ENCODE assay signal across 27 mouse cellular contexts in the genomic region with DNA sequence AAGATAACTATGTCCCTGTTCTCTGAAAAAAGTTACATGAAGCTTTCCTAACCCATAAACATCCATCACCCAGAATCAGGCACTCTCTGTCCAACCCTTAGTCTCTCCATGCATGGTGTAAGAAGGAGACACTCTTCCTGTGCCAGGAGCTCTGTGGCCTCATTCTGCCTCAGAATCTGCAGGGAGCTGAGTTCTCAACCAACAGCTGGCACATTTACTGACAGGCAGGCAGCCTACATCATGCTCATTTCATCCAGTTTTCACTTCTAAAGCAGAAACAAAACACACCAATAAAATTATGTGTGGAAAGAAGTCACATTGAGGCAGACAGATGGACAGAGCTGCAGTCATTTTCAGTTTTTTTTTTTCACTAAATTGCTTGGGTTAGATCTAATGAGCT.
DNase-seq lines count a peak whose midpoint lies in the region; ATAC-seq and TF ChIP-seq lines count a peak whose summit lies in the region.
"Had no signal": no experiment of that assay in that cellular context is flagged by ENCODE, and none has a peak within 500 bp of the region (broad histone marks: within the 10 kb centered on the region; RNA-seq: fewer than 3 reads in every experiment).

No protein-coding gene starts in this region.

- DNase-seq in cerebellum, postnatal 10 days, result peak; percentile 43 to 50
- DNase-seq in cerebellum, postnatal 36 days, result no peak
- DNase-seq in hindbrain, postnatal 0 days (ENCODE audit: low spot score), result peak; percentile 15
- DNase-seq in hindbrain, embryonic 10.5 days (ENCODE audit: low spot score), result no peak
- peak; percentile 23 to 28 for DNase-seq in right cerebral cortex, postnatal 10 days (ENCODE audit: low spot score in 2 of 2)
- no peak for DNase-seq in right cerebral cortex, postnatal 25 days
- DNase-seq in layer of hippocampus, postnatal 36 days, result peak; percentile 18 to 44
- DNase-seq in kidney, postnatal 4 days, result no peak
- DNase-seq: adrenal gland, adult 8-10 months; cerebellum, adult 8-10 months; heart, adult 11 months; heart, postnatal 10 days; kidney, adult 8-10 months; kidney, postnatal 10 days; liver; thymus, adult 18-20 months; thymus, postnatal 36 days had no signal

- no peaks in the 10 kb centered on the region for H3K4me1 ChIP-seq in hindbrain, postnatal 0 days (ENCODE audit: insufficient read depth, low read length)
- H3K4me1 ChIP-seq in hindbrain, embryonic 10.5 days (replicated peaks), result no peaks in the 10 kb centered on the region
- H3K4me1 ChIP-seq: embryonic facial prominence, embryonic 10.5 days; heart, embryonic 12.5 days; limb, embryonic 10.5 days; liver, embryonic 15.5 days; stomach, embryonic 15.5 days had no signal

- no peaks in the 10 kb centered on the region for H3K27me3 ChIP-seq in hindbrain, postnatal 0 days (ENCODE audit: insufficient read depth, low read length)
- H3K27me3 ChIP-seq in hindbrain, embryonic 10.5 days (ENCODE audit: insufficient read depth, poor library complexity, severe bottlenecking), result no peaks in the 10 kb centered on the region
- H3K27me3 ChIP-seq: heart, embryonic 12.5 days; liver, embryonic 15.5 days; stomach, embryonic 15.5 days had no signal

- H3K9me3 ChIP-seq in hindbrain, postnatal 0 days (ENCODE audit: low read length), result no peaks in the 10 kb centered on the region
- H3K9me3 ChIP-seq in hindbrain, embryonic 10.5 days, result no peaks in the 10 kb centered on the region
- H3K9me3 ChIP-seq: embryonic facial prominence, embryonic 10.5 days; limb, embryonic 10.5 days; liver, embryonic 15.5 days; stomach, embryonic 15.5 days had no signal

- no peak for TF ChIP-seq CTCF in hindbrain, postnatal 0 days (IDR thresholded peaks at IDR 0.05; ENCODE audit: low read depth)

- H3K9ac ChIP-seq in hindbrain, postnatal 0 days (replicated peaks; ENCODE audit: low read length), result no peak overlapping the region
- H3K9ac ChIP-seq: heart, embryonic 12.5 days; liver, embryonic 15.5 days; stomach, embryonic 15.5 days had no signal

- no peaks in the 10 kb centered on the region for H3K36me3 ChIP-seq in hindbrain, postnatal 0 days (ENCODE audit: insufficient read depth, low read length)
- no peaks in the 10 kb centered on the region for H3K36me3 ChIP-seq in hindbrain, embryonic 10.5 days
- H3K36me3 ChIP-seq: embryonic facial prominence, embryonic 10.5 days; heart, embryonic 12.5 days; limb, embryonic 10.5 days; liver, embryonic 15.5 days; stomach, embryonic 15.5 days had no signal

- H3K4me3 ChIP-seq in hindbrain, postnatal 0 days (ENCODE audit: low read length), result no peak overlapping the region
- H3K4me3 ChIP-seq in hindbrain, embryonic 10.5 days, result no peak overlapping the region
- H3K4me3 ChIP-seq: embryonic facial prominence, embryonic 10.5 days; heart, embryonic 12.5 days; limb, embryonic 10.5 days; liver, embryonic 15.5 days; stomach, embryonic 15.5 days had no signal

- no peak overlapping the region for H3K27ac ChIP-seq in hindbrain, postnatal 0 days
- H3K27ac ChIP-seq in hindbrain, embryonic 10.5 days, result no peak overlapping the region
- H3K27ac ChIP-seq: embryonic facial prominence, embryonic 10.5 days; limb, embryonic 10.5 days; liver, embryonic 15.5 days; macrophage; stomach, embryonic 15.5 days had no signal

- ATAC-seq in hindbrain, postnatal 0 days, result no peak
- ATAC-seq: activated CD4-positive, CD25-positive, alpha-beta regulatory T cell, adult 4 months; inflammation-experienced regulatory T-cells, adult 6 months; lung, postnatal 0 days; midbrain, embryonic 16.5 days had no signal

- H3K4me2 ChIP-seq in hindbrain, postnatal 0 days (ENCODE audit: low read depth, low read length), result no peak overlapping the region
- H3K4me2 ChIP-seq: heart, embryonic 12.5 days; liver, embryonic 15.5 days; stomach, embryonic 15.5 days had no signal

Comparison
In these comparisons a context has a peak if more than half of its experiments do, and no peak if none do; other contexts are left out.
1. DNase-seq: peak in cerebellum, postnatal 10 days (2 of 2), hindbrain, postnatal 0 days (single experiment), right cerebral cortex, postnatal 10 days (2 of 2) and layer of hippocampus, postnatal 36 days (2 of 2); none in cerebellum, postnatal 36 days (0 of 2), hindbrain, embryonic 10.5 days (single experiment), right cerebral cortex, postnatal 25 days (single experiment) and kidney, postnatal 4 days (0 of 2).